In genomic region chr1:132191786-132192680, GRCm38 (mm10) we compare ENCODE assay signal across 9 mouse cellular contexts. TPM values are rescaled to one million over a fixed set of nuclear protein-coding genes. Genes with fewer than 3 reads are reported as not detected.
A peak's percentile ranks its signal among the peaks of the same experiment; 100 is the strongest.
DNase-seq lines count a peak whose midpoint lies in the region; ATAC-seq and TF ChIP-seq lines count a peak whose summit lies in the region.
"Had no signal": no experiment of that assay in that cellular context is flagged by ENCODE, and none has a peak within 500 bp of the region (broad histone marks: within the 10 kb centered on the region; RNA-seq: fewer than 3 reads in every experiment).

No protein-coding gene starts in this region.

- no peaks in the 10 kb centered on the region for H3K9me3 ChIP-seq in hindbrain, embryonic 14.5 days (ENCODE audit: control insufficient read depth, low read length)
- no peaks in the 10 kb centered on the region for H3K9me3 ChIP-seq in neural tube, embryonic 13.5 days

- DNase-seq in layer of hippocampus, adult 2 months (ENCODE audit: low spot score in 2 of 2), result no peak
- no peak for DNase-seq in layer of hippocampus, adult 9-10 months (ENCODE audit: low spot score)
- DNase-seq in embryo, embryonic 9.5 days (ENCODE audit: extremely low spot score), result peak; percentile 73
- no peak for DNase-seq in hindbrain, embryonic 14.5 days (ENCODE audit: low spot score)
- DNase-seq in adrenal gland, postnatal 10 days, result no peak
- DNase-seq in thymus, postnatal 14 days, result no peak
- DNase-seq in cerebellum, adult 11-12 months, result no peak
- DNase-seq: adrenal gland, adult 8-10 months had no signal

- TF ChIP-seq CTCF in layer of hippocampus, adult 2 months (conservative IDR thresholded peaks at IDR 0.05), result peak; percentile 57

- H3K27me3 ChIP-seq in hindbrain, embryonic 14.5 days (ENCODE audit: control insufficient read depth, insufficient read depth, low read length), result no peaks in the 10 kb centered on the region
- peaks cover 22% of the 10 kb centered on the region for H3K27me3 ChIP-seq in neural tube, embryonic 13.5 days

- no peak overlapping the region for H3K27ac ChIP-seq in layer of hippocampus, adult 2 months
- peak overlapping the region; percentile 99 for H3K27ac ChIP-seq in hindbrain, embryonic 14.5 days
- H3K27ac ChIP-seq in neural tube, embryonic 13.5 days (replicated peaks), result peak overlapping the region; percentile 100

- no peaks in the 10 kb centered on the region for H3K36me3 ChIP-seq in hindbrain, embryonic 14.5 days (replicated peaks; ENCODE audit: control insufficient read depth, insufficient read depth)
- no peaks in the 10 kb centered on the region for H3K36me3 ChIP-seq in neural tube, embryonic 13.5 days

- WGBS in hindbrain, embryonic 14.5 days, result 2% methylated on average over 16 of the region's 16 CpGs
- 2% methylated on average over 16 of the region's 16 CpGs for WGBS in neural tube, embryonic 13.5 days

- peak overlapping the region; percentile 83 for H3K4me2 ChIP-seq in hindbrain, embryonic 14.5 days (replicated peaks)
- peak overlapping the region; percentile 86 for H3K4me2 ChIP-seq in neural tube, embryonic 13.5 days

- peak; percentile 14; the same call in 1 of the 2 replicates for ATAC-seq in hindbrain, embryonic 14.5 days (ENCODE audit: low FRiP score)
- peak; percentile 20 for ATAC-seq in neural tube, embryonic 13.5 days (ENCODE audit: low read depth)

- peak overlapping the region; percentile 95 for H3K9ac ChIP-seq in hindbrain, embryonic 14.5 days
- peak overlapping the region; percentile 97 for H3K9ac ChIP-seq in neural tube, embryonic 13.5 days

- H3K4me3 ChIP-seq in layer of hippocampus, adult 2 months, result no peak overlapping the region; the same call in 1 of the 2 replicates
- H3K4me3 ChIP-seq in hindbrain, embryonic 14.5 days (replicated peaks; ENCODE audit: low read length), result peak overlapping the region; percentile 87
- H3K4me3 ChIP-seq in neural tube, embryonic 13.5 days, result peak overlapping the region; percentile 76

- peaks cover 48% of the 10 kb centered on the region for H3K4me1 ChIP-seq in hindbrain, embryonic 14.5 days (replicated peaks; ENCODE audit: control insufficient read depth, insufficient read depth, low read length)
- peaks cover 73% of the 10 kb centered on the region for H3K4me1 ChIP-seq in neural tube, embryonic 13.5 days (replicated peaks)

RNA-seq across cellular contexts. Expression of gene AC124108.1, which starts 0.8 kb away (rescaled TPM):
- total RNA-seq in layer of hippocampus, adult 2 months (2021), result under 1 TPM; 0.47 to 0.61 TPM
- 3.6 and 3.8 TPM in 2 replicates for polyA plus RNA-seq in hindbrain, embryonic 14.5 days (2014; fragmentation: Nextera tagmentation; extraction: Ambion mirVana)
- 2.7 and 3.5 TPM in 2 replicates for polyA plus RNA-seq in neural tube, embryonic 13.5 days (2015; fragmentation: Nextera tagmentation; extraction: Ambion mirVana)
- total RNA-seq in adrenal gland, postnatal 10 days (2021), result under 1 TPM in 1 of 2 experiments, not detected in 1; 0.15 TPM

RNA-seq across cellular contexts. Expression of gene Lemd1, which starts 0.8 kb away (rescaled TPM):
- total RNA-seq in layer of hippocampus, adult 2 months (2021), result under 1 TPM; 0.64 to 0.88 TPM
- 15.9 and 22.1 TPM in 2 replicates for polyA plus RNA-seq in hindbrain, embryonic 14.5 days (2014; fragmentation: Nextera tagmentation; extraction: Ambion mirVana)
- polyA plus RNA-seq in neural tube, embryonic 13.5 days (2015; fragmentation: Nextera tagmentation; extraction: Ambion mirVana), result 19.1 and 22.6 TPM in 2 replicates
- total RNA-seq in adrenal gland, postnatal 10 days (2021), result under 1 TPM; 0.27 to 0.36 TPM

RNA-seq across cellular contexts. Expression of gene Gm10188, which starts 37.5 kb away (rescaled TPM):
- total RNA-seq in layer of hippocampus, adult 2 months (2021), result not detected
- polyA plus RNA-seq in hindbrain, embryonic 14.5 days (2014; fragmentation: Nextera tagmentation; extraction: Ambion mirVana), result 0.39 and 0.47 TPM in 2 replicates
- polyA plus RNA-seq in neural tube, embryonic 13.5 days (2015; fragmentation: Nextera tagmentation; extraction: Ambion mirVana), result not detected in 2 replicates
- not detected for total RNA-seq in adrenal gland, postnatal 10 days (2021)
- total RNA-seq: adrenal gland, adult 8-10 months had no signal

RNA-seq across cellular contexts. Expression of gene Cdk18, which starts 52.5 kb away (rescaled TPM):
- 10 to 100 TPM; 21.7 to 23.7 TPM for total RNA-seq in layer of hippocampus, adult 2 months (2021)
- polyA plus RNA-seq in hindbrain, embryonic 14.5 days (2014; fragmentation: Nextera tagmentation; extraction: Ambion mirVana), result 0.37 and 0.63 TPM in 2 replicates
- polyA plus RNA-seq in neural tube, embryonic 13.5 days (2015; fragmentation: Nextera tagmentation; extraction: Ambion mirVana), result 0.11 and 0.47 TPM in 2 replicates
- total RNA-seq in adrenal gland, postnatal 10 days (2021), result 10 to 100 TPM; 14.6 TPM
